Mouse (Mus musculus): ENCODE measurements around the gene Tnip2.

Tnip2 gene

DNA sequence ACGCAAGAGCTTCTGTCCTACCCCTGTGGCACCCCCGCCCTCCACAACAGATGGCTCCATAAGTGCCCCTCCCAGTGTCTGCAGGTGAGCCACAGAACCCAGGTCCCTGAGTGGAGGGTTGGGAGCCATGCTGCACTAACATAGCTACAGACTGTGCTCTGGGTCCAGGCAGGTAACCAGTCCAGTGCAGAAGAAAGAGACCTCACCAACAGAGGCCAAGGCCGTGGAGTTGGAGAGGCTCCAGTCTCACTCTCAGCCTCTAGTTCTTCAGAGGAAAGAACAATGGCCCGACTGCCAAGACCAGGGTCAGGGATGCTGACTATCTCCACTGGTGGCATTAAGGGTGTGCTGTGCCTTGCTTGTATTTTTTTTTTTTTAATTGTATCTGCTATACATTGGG is 52.5 kb downstream of the Tnip2 start:
- DNase-seq (ENCODE audit: low read depth) = no peak

DNA sequence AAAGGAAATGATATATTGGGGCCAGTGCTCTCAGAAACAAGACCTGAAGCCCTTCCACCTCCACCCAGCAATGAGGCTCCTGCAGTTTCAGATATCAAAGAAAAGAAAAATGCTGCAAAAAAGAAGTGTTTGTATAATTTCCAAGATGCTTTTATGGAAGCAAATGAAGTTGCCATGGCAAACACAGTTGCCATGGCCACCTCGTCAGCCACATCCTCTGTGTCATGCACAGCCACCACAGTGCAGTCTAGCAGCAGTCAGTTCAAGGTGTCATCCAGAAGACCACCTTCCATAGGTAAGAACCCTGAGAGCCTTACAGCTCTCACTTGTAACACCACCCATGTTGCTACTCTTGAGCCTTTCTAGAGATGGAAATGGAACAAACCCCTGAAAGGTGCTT is 54.8 kb downstream of the Tnip2 start:
- no peak for DNase-seq (ENCODE audit: low read depth)

DNA sequence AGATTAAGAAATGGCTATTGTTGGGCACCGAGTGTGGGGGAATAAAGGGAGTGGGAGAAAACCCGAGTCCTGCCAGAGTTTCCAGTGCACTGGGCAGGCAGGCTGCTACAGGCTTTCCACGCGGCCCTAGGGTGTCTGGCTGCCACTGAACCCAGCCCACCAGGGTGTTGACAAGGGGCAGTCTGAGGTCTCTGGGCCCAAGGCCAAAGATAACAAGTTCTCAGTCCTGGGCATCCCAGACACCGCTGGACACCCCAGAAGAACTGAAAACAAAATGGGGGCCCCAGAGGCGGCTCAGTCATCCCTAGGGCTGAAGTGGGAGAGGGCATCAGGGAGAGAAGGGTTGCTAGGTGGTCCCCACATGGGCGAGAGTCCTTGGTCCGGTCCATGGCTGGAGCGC is 67.6 kb downstream of the Tnip2 start:
- DNase-seq (ENCODE audit: low read depth) = no peak

Measured in naive thymus-derived CD4-positive, alpha-beta T cell, adult 2 months (primary cell).